Mouse (Mus musculus) intestine, postnatal 0 days (tissue): ENCODE results near the gene Elmod1. TPM values are rescaled to one million over a fixed set of nuclear protein-coding genes. Genes with fewer than 3 reads are reported as not detected.
A peak's percentile ranks its signal among the peaks of the same experiment; 100 is the strongest.

Experiments used
- ATAC-seq: fragments of 200-750 bp; cut with Nextera tagmentation; 2 replicates; pipeline ENCODE4 v1.8.0; 2017; ENCODE audit warnings: mild to moderate bottlenecking, moderate TSS enrichment, moderate library complexity
- H3K27ac ChIP-seq: fragments of 300-500 bp; sonication (generic); 2 replicates; pipeline ENCODE4 v1.5.1; 2014; ENCODE audit warnings: mild to moderate bottlenecking, low read depth, low read length, moderate library complexity
- H3K27me3 ChIP-seq: fragments of 300-500 bp; sonication (generic); replicated peaks from 2 replicates; pipeline ENCODE4 v1.6.1; 2014; ENCODE audit warnings: low read length, mixed read lengths; ENCODE audit not compliant: control insufficient read depth, insufficient read depth
- H3K36me3 ChIP-seq: fragments of 300-500 bp; sonication (generic); 2 replicates; pipeline ENCODE4 v1.6.1; 2014; ENCODE audit warnings: mild to moderate bottlenecking, moderate library complexity; ENCODE audit not compliant: control insufficient read depth, insufficient read depth
- H3K4me1 ChIP-seq: fragments of 300-500 bp; sonication (generic); replicated peaks from 2 replicates; pipeline ENCODE4 v1.6.1; 2014; ENCODE audit warnings: antibody characterized with exemption, low read length, mixed read lengths; ENCODE audit not compliant: control insufficient read depth, insufficient read depth
- H3K4me2 ChIP-seq: fragments of 300-500 bp; sonication (generic); replicated peaks from 2 replicates; pipeline ENCODE4 v1.6.1; 2014; ENCODE audit warnings: low read depth, mild to moderate bottlenecking, moderate library complexity
- H3K4me3 ChIP-seq: fragments of 300-500 bp; sonication (generic); 2 replicates; pipeline ENCODE4 v1.5.1; 2014; ENCODE audit warnings: low read depth, low read length
- H3K9ac ChIP-seq: fragments of 300-500 bp; sonication (generic); 2 replicates; pipeline ENCODE4 v1.6.1; 2014; ENCODE audit warnings: mild to moderate bottlenecking, low read depth, low read length
- H3K9me3 ChIP-seq: fragments of 300-500 bp; sonication (generic); 2 replicates; pipeline ENCODE4 v1.6.1; 2016; ENCODE audit warnings: mixed run types; ENCODE audit not compliant: control insufficient read depth
- CTCF ChIP-seq: sonication (generic); IDR thresholded peaks from 2 replicates; pipeline ENCODE4 v1.5.1; 2016; ENCODE audit warnings: low read depth, mild to moderate bottlenecking, control low read depth, antibody characterized with exemption, moderate library complexity
- WGBS: fragments of 180-500 bp; shearing (Covaris S2); extraction: QIAGEN DNeasy Blood & Tissue Kit; methylation state at CpG from one replicate; pipeline ENCODE4 v1.1.7; 2014; 5-methylcytosine and 5-hydroxymethylcytosine counted together
- polyA plus RNA-seq: library from polyadenylated mRNA; unstranded; fragments of >200 nt; fragmentation: Nextera tagmentation; extraction: Ambion mirVana; gene quantifications from 2 replicates; pipeline ENCODE4 v1.2.1, GENCODE M21; 2015

The Elmod1 gene
- polyA plus RNA-seq, 1 experiment from 2014 or later: 0.55 TPM

- no peak for ATAC-seq
- H3K4me3 ChIP-seq: no peak overlapping the region
- H3K27ac ChIP-seq: no peak overlapping the region
- H3K9ac ChIP-seq: no peak overlapping the region
- 74% methylated on average over 10 of the region's 10 CpGs for WGBS
- H3K36me3 ChIP-seq: no peaks in the 10 kb centered on the region
- H3K9me3 ChIP-seq: no peaks in the 10 kb centered on the region
- H3K27me3 ChIP-seq: no peaks in the 10 kb centered on the region
- TF ChIP-seq CTCF: no peak
- H3K4me1 ChIP-seq: no peaks in the 10 kb centered on the region
- no peak overlapping the region for H3K4me2 ChIP-seq
Measured at GRCm38 (mm10) chr9:53915929-53916721, 59.0 kb downstream of the Elmod1 start.

DNA sequence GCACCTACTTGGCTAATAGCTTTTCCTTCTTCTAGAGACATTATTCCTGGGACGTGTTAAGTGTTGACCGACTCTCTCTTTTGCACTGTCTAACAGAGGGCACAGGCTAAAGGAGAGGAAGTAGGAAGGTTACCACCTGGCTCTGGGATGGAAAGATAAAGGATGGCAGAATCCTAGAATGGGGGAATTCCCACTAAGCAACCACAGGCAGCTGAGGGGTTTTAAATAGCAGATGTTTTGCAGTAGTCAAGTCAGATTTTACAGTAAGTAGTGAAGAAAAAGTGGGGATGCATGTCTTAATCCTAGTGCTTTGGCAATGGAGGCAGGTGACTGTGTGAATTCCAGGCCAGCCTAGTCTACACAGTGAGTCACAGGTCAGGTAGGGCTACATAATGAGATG is 64.3 kb downstream of the Elmod1 start:
- no peaks in the 10 kb centered on the region for H3K4me1 ChIP-seq
- no peak overlapping the region for H3K27ac ChIP-seq
- 70% methylated on average over 2 of the region's 2 CpGs for WGBS
- H3K9ac ChIP-seq: no peak overlapping the region
- no peak overlapping the region for H3K4me3 ChIP-seq
- ATAC-seq: no peak
- H3K27me3 ChIP-seq: no peaks in the 10 kb centered on the region
- no peaks in the 10 kb centered on the region for H3K36me3 ChIP-seq
- no peak for TF ChIP-seq CTCF
- H3K4me2 ChIP-seq: no peak overlapping the region
- no peaks in the 10 kb centered on the region for H3K9me3 ChIP-seq

- 68% methylated on average over 5 of the region's 5 CpGs for WGBS
Measured at GRCm38 (mm10) chr9:53910331-53910730, 64.8 kb downstream of the Elmod1 start.

DNA sequence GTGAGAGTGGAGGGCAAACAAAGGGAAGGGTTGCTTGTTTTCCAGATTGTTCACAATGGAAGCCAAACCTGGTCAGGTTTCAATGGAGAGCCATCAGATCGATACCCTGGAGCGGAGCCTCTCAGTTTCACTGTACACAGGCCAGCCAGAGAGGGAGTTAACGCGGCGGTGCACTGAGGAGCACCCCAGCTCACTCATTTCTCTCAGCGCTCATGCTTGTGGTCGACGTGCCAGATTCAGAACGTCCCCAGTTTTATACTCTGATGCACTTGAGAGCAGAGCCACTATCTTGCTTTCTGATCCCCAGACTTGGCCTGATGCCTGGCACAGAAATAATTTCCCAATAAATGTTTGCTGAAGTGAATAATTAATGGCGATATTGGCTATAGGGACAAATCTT is 68.3 kb downstream of the Elmod1 start:
- H3K9me3 ChIP-seq: no peaks in the 10 kb centered on the region
- H3K36me3 ChIP-seq: no peaks in the 10 kb centered on the region
- no peak for ATAC-seq
- H3K9ac ChIP-seq: no peak overlapping the region
- H3K4me1 ChIP-seq: no peaks in the 10 kb centered on the region
- WGBS: 78% methylated on average over 10 of the region's 10 CpGs
- no peaks in the 10 kb centered on the region for H3K27me3 ChIP-seq
- no peak overlapping the region for H3K4me3 ChIP-seq
- no peak overlapping the region for H3K27ac ChIP-seq
- no peak overlapping the region for H3K4me2 ChIP-seq
- TF ChIP-seq CTCF: no peak

More at GRCm38 (mm10) chr9:53910331-53910730, 64.8 kb downstream of the Elmod1 start:
- Histone ChIP-seq H3K4me3 (no peak overlapping the region), H3K27ac (no peak overlapping the region), H3K4me1 (no peaks in the 10 kb centered on the region), H3K9me3 (no peaks in the 10 kb centered on the region), H3K27me3 (no peaks in the 10 kb centered on the region), H3K36me3 (no peaks in the 10 kb centered on the region), H3K4me2 (no peak overlapping the region), H3K9ac (no peak overlapping the region)
- TF ChIP-seq CTCF: no peak
- ATAC-seq: no peak

DNA sequence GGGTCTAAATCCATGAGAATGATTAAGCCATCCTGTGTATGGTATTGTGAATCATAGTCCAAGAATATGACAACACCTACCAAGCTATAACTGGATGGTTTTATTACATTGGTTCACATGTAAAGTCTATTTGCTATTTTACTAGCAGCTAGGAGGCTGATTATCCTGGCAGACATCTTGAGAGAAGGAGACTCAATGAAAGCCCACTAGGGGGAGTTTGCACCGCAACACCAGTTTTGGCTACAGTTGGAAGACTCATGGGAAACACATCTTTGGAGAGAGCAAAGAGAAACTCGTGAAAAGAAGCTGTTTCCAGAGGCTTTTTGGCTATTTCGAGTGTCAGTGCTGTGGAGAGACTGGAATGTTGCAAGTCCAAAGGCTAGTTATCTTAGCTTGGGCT is 69.7 kb downstream of the Elmod1 start:
- ATAC-seq: no peak
- Histone ChIP-seq H3K9me3 (no peaks in the 10 kb centered on the region), H3K36me3 (no peaks in the 10 kb centered on the region), H3K4me2 (no peak overlapping the region), H3K4me3 (no peak overlapping the region), H3K9ac (no peak overlapping the region), H3K27me3 (no peaks in the 10 kb centered on the region), H3K27ac (no peak overlapping the region), H3K4me1 (no peaks in the 10 kb centered on the region)
- 40% methylated on average over 3 of the region's 3 CpGs for WGBS
- peak; percentile 51 for TF ChIP-seq CTCF

GRCm38 (mm10) chr9:53903215-53903842 is 71.8 kb downstream of the Elmod1 start:
- WGBS: 88% methylated on average over 7 of the region's 7 CpGs
- no peak for ATAC-seq
- no peak overlapping the region for H3K4me3 ChIP-seq
- H3K4me1 ChIP-seq: no peaks in the 10 kb centered on the region
- H3K9me3 ChIP-seq: no peaks in the 10 kb centered on the region
- H3K4me2 ChIP-seq: no peak overlapping the region
- no peak for TF ChIP-seq CTCF
- no peak overlapping the region for H3K27ac ChIP-seq
- H3K36me3 ChIP-seq: no peaks in the 10 kb centered on the region
- H3K27me3 ChIP-seq: no peaks in the 10 kb centered on the region
- H3K9ac ChIP-seq: no peak overlapping the region
